Mouse (Mus musculus): Measurements from ENCODE around the gene Mlph. TPM values are rescaled to one million over a fixed set of nuclear protein-coding genes. Genes with fewer than 3 reads are reported as not detected.

The Mlph gene
- polyA plus RNA-seq, 1 experiment from 2014 or later, result 0.85 TPM

Other genes with a start within 250 kb of the Mlph start
- 73.2 and 74.5 TPM in 2 replicates for gene Col6a3, start 71.1 kb upstream of the Mlph start, polyA plus RNA-seq (2015; fragmentation: Nextera tagmentation; extraction: Ambion mirVana)
- gene Prlh, start 38.0 kb downstream of the Mlph start, polyA plus RNA-seq (2015; fragmentation: Nextera tagmentation; extraction: Ambion mirVana), result not detected in 2 replicates
- 35.2 and 41.0 TPM in 2 replicates for gene Rab17, start 54.6 kb downstream of the Mlph start, polyA plus RNA-seq (2015; fragmentation: Nextera tagmentation; extraction: Ambion mirVana)
- gene Lrrfip1, start 83.7 kb downstream of the Mlph start, polyA plus RNA-seq (2015; fragmentation: Nextera tagmentation; extraction: Ambion mirVana), result 58.7 and 63.5 TPM in 2 replicates
- gene Rbm44, start 230.0 kb downstream of the Mlph start, polyA plus RNA-seq (2015; fragmentation: Nextera tagmentation; extraction: Ambion mirVana), result 0.67 and 0.68 TPM in 2 replicates

Data from intestine, embryonic 15.5 days (tissue).